Mouse (Mus musculus) testis, adult 2 months (tissue): ENCODE results near the gene Ndufs5. TPM values are rescaled to one million over a fixed set of nuclear protein-coding genes. Genes with fewer than 3 reads are reported as not detected.
A peak's percentile ranks its signal among the peaks of the same experiment; 100 is the strongest.

ENCODE experiments used
- H3K27ac ChIP-seq: fragments of 200-500 bp; 2 replicates; pipeline ENCODE4 v1.5.1; 2012; ENCODE audit warnings: low read depth, low read length; ENCODE audit not compliant: control insufficient read depth, insufficient read depth
- H3K27me3 ChIP-seq: fragments of 200-500 bp; 2 replicates; pipeline ENCODE4 v1.6.1; 2012; ENCODE audit warnings: mild to moderate bottlenecking, low read length, moderate library complexity; ENCODE audit not compliant: control insufficient read depth, insufficient read depth
- H3K36me3 ChIP-seq: fragments of 200-500 bp; 2 replicates; pipeline ENCODE4 v1.6.1; 2012; ENCODE audit warnings: mild to moderate bottlenecking, low read length; ENCODE audit not compliant: control insufficient read depth, insufficient read depth
- H3K4me1 ChIP-seq: fragments of 200-500 bp; 2 replicates; pipeline ENCODE4 v1.6.1; 2012; ENCODE audit warnings: low read length; ENCODE audit not compliant: control insufficient read depth, insufficient read depth
- H3K4me3 ChIP-seq: fragments of 200-500 bp; 2 replicates; pipeline ENCODE4 v1.5.1; 2012; ENCODE audit warnings: low read depth, mild to moderate bottlenecking, low read length, moderate library complexity, mixed read lengths; ENCODE audit not compliant: control insufficient read depth
- CTCF ChIP-seq: fragments of 200-500 bp; IDR thresholded peaks from 2 replicates; pipeline ENCODE4 v1.5.1; 2012; ENCODE audit warnings: low read depth, mild to moderate bottlenecking, inconsistent platforms, low read length, moderate library complexity; ENCODE audit not compliant: control insufficient read depth, insufficient read depth, insufficient replicate concordance
- POLR2A ChIP-seq: fragments of 200-500 bp; IDR thresholded peaks from 2 replicates; pipeline ENCODE4 v1.6.1; 2012; ENCODE audit warnings: low read depth, mild to moderate bottlenecking, inconsistent platforms, low read length, moderate library complexity; ENCODE audit not compliant: control insufficient read depth
- polyA plus RNA-seq: library from polyadenylated mRNA; depleted of rRNA; stranded (reverse); fragments of >200 nt; gene quantifications from 2 replicates; pipeline ENCODE4 v1.2.3, GENCODE M21; 2012

Ndufs5 gene
- polyA plus RNA-seq, 1 experiment = 84.6 TPM

- no peak for TF ChIP-seq CTCF
- TF ChIP-seq POLR2A = no peak
- no peak overlapping the region; the same call in 1 of the 2 replicates for H3K27ac ChIP-seq
- H3K27me3 ChIP-seq = no peaks in the 10 kb centered on the region
- H3K36me3 ChIP-seq = no peaks in the 10 kb centered on the region
- H3K4me1 ChIP-seq = peaks cover 4% of the 10 kb centered on the region
- peak overlapping the region; percentile 97 for H3K4me3 ChIP-seq
These were observed 30.9 kb upstream of the Ndufs5 start for GRCm38 (mm10) chr4:123748726-123749415.

GRCm38 (mm10) chr4:123745221-123745775 is 27.3 kb upstream of the Ndufs5 start:
- no peak overlapping the region for H3K27ac ChIP-seq
- TF ChIP-seq POLR2A = no peak
- H3K36me3 ChIP-seq = no peaks in the 10 kb centered on the region; the same call in 1 of the 2 replicates
- no peak overlapping the region for H3K4me3 ChIP-seq
- H3K27me3 ChIP-seq = no peaks in the 10 kb centered on the region
- peaks cover 2% of the 10 kb centered on the region; the same call in 1 of the 2 replicates for H3K4me1 ChIP-seq

GRCm38 (mm10) chr4:123742891-123743290 is 24.9 kb upstream of the Ndufs5 start:
- H3K36me3 ChIP-seq = no peaks in the 10 kb centered on the region; the same call in 1 of the 2 replicates
- TF ChIP-seq POLR2A (no peak), CTCF (no peak)

GRCm38 (mm10) chr4:123738708-123739107 is 20.7 kb upstream of the Ndufs5 start:
- no peaks in the 10 kb centered on the region; the same call in none of the 2 replicates for H3K36me3 ChIP-seq
- TF ChIP-seq POLR2A (no peak), CTCF (no peak)
- H3K4me1 ChIP-seq = no peaks in the 10 kb centered on the region
- no peak overlapping the region for H3K4me3 ChIP-seq
- H3K27me3 ChIP-seq = no peaks in the 10 kb centered on the region
- H3K27ac ChIP-seq = no peak overlapping the region

More at GRCm38 (mm10) chr4:123742891-123743290, 24.9 kb upstream of the Ndufs5 start:
- Histone ChIP-seq H3K27ac (no peak overlapping the region), H3K4me1 (peaks cover 2% of the 10 kb centered on the region; the same call in 1 of the 2 replicates), H3K27me3 (no peaks in the 10 kb centered on the region), H3K4me3 (no peak overlapping the region)

- Histone ChIP-seq H3K36me3 (no peaks in the 10 kb centered on the region; the same call in 1 of the 2 replicates), H3K4me3 (no peak overlapping the region), H3K4me1 (no peaks in the 10 kb centered on the region), H3K27ac (no peak overlapping the region), H3K27me3 (no peaks in the 10 kb centered on the region)
- TF ChIP-seq POLR2A (no peak), CTCF (no peak)
These were observed 15.5 kb upstream of the Ndufs5 start for GRCm38 (mm10) chr4:123733532-123733931.

- no peaks in the 10 kb centered on the region for H3K4me1 ChIP-seq
- no peak for TF ChIP-seq POLR2A
- no peak for TF ChIP-seq CTCF
- no peak overlapping the region for H3K27ac ChIP-seq
- H3K4me3 ChIP-seq = no peak overlapping the region
- no peaks in the 10 kb centered on the region; the same call in 1 of the 2 replicates for H3K36me3 ChIP-seq
- H3K27me3 ChIP-seq = no peaks in the 10 kb centered on the region
These were observed 14.9 kb upstream of the Ndufs5 start for GRCm38 (mm10) chr4:123732921-123733320.

GRCm38 (mm10) chr4:123732163-123732910 is 14.3 kb upstream of the Ndufs5 start:
- TF ChIP-seq CTCF = no peak
- Histone ChIP-seq H3K36me3 (no peaks in the 10 kb centered on the region; the same call in 1 of the 2 replicates), H3K4me3 (no peak overlapping the region), H3K27ac (no peak overlapping the region), H3K4me1 (no peaks in the 10 kb centered on the region), H3K27me3 (no peaks in the 10 kb centered on the region)
